Mouse (Mus musculus) gonadal fat pad, adult 2 months (tissue): Measurements from ENCODE around the gene Trp53inp2. TPM values are rescaled to one million over a fixed set of nuclear protein-coding genes. Genes with fewer than 3 reads are reported as not detected.

Source experiments
- DNase-seq: peaks from one replicate; pipeline ENCODE4 v3.0.0-alpha.2; 2012; ENCODE audit warnings: low read depth
- polyA plus RNA-seq: library from polyadenylated mRNA; depleted of rRNA; stranded (reverse); fragments of >200 nt; gene quantifications from 2 replicates; pipeline ENCODE4 v1.2.3, GENCODE M21; 2012; rRNA removed

Gene Trp53inp2
- polyA plus RNA-seq, 1 experiment = 199 TPM

DNA sequence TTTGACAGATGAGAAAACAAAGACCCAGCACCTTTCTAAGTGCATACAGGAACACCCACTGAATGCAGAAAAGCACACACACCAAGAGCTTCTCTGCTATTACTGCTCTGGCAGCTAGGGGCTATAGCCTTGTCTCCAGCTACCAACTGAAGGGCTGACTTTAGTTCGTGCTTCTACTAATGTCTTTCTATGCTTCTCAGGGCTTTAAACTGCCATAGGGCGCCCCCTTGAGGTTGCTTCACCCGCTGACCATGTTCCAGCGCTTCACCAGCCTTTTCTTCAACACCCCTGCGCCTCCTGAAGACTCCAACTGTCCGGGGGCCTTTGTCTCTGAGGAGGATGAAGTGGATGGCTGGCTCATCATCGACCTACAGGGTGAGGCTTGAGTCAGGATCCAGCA lies 4.2 kb downstream of the Trp53inp2 start:
- no peak for DNase-seq

DNA sequence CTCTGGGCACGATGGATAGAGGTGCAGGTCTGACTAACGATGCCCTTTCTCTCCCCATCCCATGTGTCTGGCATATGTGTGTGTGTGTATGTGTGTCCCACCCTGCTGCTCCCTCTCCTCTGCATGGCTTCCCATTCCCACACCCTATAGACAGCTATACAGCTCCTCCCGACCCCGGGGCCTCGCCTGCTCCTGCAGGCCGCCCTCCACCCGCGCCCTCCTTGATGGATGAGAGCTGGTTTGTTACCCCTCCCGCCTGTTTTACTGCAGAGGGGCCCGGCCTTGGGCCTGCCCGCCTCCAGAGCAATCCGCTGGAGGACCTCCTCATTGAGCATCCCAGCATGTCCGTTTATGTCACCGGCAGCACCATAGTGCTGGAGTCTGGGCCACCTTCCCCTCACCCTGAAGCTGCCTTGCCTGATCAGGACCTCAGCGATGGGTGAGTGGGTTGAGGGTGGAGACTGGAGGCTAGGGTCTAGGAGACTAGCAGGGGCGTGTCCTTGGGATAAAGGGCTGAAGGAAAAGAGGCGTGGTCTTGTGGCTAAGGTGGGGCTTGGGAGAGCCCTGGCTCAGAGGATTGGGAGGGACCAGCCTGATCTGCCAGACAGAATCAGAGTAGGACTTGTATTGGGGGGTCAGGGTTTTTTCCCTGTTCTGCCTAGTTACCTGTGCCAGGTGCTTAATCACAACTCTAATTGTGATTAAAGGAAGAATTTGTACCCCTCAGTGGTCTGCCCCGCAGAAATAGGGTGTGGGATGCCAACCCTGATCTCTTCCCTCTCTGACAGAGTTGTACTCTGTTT lies 5.1 kb downstream of the Trp53inp2 start:
- no peak for DNase-seq

DNA sequence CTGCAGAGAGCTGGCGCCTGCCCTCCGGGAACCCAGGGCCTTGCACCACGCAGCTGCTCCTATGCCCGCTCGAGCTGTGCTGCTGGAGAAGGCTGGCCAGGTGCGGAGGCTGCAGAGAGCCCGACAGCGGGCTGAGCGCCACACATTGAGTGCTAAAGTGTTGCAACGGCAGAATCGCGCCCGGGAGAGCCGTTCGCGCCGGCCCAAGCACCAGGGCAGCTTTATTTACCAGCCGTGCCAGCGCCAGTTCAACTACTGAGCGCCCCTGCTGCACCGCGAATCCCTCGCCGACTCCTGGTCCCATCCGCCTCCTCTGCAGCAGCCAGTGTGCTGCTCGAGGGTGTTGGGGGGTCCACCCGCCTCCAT lies 5.7 kb downstream of the Trp53inp2 start:
- no peak for DNase-seq

DNA sequence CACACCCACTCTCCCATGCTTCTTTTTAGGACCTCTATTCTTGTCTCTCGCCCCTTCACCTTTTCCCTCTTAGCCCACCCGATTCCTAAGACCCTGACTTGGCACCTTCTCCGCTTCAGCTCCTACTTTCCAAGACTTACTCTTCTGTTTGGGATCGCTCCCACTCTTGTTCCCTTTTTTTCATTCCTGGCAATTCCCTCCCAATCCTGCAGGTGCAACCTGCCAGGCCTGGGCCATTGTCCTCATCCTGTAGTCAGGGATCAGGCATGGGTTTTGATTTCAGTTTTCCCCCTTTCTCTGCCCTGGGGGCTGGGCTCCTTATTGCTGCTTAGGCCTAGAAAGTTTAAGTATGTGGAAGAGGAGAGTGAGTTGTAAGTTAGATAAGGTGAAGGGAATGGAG lies 6.2 kb downstream of the Trp53inp2 start:
- DNase-seq = no peak

DNA sequence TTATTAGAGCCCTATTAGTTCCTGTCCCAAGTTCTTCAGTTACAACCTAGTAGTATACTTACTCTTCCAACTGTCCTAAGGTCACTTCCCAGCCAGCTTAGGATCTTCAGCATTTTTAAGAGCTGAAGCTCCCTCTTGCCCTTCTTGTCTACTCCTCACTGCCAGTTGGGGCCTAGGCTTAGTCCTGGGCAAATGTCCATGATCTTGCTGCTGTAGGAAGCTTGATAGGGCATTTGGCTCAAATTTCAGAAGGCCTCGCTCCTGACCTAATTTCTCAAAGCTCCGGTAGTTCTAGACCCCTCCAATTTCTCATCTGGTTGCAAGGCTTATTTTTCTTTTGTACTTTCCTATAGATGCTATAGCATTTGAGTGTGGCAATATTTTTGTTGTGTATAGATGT lies 7.7 kb downstream of the Trp53inp2 start:
- DNase-seq = no peak

DNA sequence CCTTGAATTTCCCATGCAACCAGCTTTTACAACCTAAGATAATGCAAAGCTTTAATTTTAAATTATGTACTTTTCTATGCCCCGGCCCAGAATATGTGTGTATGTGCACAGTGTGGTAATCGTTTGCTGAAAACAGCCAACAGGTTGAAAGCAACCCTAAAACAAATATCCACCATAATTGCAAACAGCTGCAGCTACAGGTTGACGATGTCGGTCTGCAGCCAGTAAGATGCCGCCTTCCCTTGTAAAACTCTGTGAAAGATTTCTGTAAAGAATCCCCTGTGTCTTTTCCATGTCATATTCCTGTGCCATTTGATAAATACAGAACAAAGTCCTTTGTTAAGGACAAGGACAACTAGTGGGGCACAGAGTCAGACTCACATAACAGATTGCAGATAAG lies 13.7 kb downstream of the Trp53inp2 start:
- no peak for DNase-seq

DNA sequence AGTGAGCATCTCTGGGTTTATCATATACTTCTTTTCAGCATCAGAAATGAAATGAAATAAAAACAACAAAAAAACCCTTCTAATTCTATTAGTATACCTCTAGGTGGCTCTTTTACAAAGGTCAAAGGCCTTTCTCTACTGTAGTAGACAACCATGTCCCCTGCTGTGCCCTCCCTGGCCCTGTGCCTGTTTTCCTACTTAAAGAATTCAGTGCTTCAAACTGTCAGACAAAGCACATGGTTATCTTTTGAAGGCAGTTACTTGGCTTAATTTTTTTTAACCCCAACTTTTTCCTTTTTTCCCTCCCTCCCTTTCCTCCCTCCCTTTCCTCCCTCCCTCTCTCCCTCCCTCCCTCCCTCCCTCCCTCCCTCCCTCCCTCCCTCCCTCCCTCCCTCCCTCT lies 19.4 kb downstream of the Trp53inp2 start:
- DNase-seq = no peak

DNA sequence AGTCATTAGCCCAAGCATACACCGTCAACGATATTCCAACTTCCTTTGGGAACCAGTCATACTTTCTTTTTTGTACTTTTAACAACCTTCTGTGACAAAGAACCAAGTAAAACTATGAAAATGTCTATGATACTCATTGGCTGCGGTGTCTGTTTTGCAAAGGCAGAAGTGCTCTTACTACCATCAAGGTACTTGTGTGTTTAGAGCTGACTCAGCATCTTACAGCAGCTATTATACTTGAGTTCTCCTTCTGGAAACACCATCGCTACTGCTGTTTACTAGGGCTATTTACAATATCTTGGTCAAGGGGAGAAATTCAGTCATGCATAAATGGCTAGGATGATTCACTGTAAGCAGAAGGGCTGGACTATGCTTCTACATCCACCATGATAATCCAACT lies 21.1 kb downstream of the Trp53inp2 start:
- no peak for DNase-seq

DNA sequence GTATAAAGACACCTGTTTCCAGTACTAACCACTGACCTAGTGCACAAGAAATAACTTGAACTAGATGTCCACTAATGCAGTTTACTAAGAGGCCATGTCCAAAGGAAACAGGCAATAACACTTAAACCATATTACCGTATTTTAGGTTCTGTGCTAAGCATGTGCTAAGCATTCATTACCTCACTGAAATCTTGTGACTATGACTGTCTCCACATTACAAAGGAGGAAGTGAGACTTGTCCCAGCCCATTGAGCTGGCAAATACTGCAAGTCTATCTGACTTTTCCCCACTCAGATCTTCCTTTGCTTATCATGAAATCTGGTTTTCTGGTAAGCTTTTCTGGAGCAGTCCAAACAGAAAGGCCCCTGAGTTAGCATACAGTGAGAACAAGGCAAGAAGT lies 23.8 kb downstream of the Trp53inp2 start:
- no peak for DNase-seq

DNA sequence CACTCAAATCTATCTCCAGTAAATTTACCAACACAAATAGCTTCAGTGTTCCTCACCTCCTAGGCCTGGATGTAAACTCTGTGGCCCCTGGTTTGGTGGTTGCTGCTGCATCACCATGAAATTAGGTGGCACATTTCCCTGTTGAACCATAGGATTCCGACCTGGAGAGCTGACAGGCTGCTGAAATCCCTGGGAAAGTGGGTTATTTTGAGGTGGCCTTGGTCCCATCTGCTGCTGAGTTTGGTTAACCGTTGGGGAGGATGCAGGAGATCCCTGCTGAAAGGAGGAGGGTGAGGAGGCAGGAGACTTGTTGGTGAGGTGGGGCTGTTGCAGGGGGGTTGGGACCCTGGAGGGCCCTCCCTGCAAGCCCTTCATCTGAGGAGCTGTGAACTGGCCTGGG lies 40.1 kb downstream of the Trp53inp2 start:
- DNase-seq = no peak

DNA sequence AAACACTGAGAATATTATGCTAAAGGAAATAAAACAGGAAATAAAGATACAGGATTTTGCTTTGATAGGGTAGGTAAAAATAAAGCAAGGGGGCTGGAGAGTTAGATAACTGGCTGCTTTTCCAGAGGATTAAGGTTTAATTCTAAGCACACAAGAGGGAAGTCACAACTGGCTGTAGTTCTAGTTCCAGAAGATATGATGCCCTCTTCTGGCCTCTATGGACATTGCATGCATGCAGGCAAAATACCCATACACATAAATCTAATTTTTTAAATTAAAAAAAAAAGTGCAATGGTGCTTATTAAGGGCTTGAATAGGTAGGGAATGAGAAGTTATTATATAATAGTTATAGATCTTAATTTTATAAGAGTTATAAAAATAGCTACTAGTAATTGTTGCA lies 55.6 kb downstream of the Trp53inp2 start:
- DNase-seq = no peak

Other genes with a start within 250 kb of the Trp53inp2 start
- gene Itch, start 247.6 kb upstream of the Trp53inp2 start, polyA plus RNA-seq = 12.5 and 17.3 TPM in 2 replicates
- 337 and 426 TPM in 2 replicates for gene Dynlrb1, start 144.5 kb upstream of the Trp53inp2 start, polyA plus RNA-seq
- 393 and 400 TPM in 2 replicates for gene Map1lc3a, start 104.8 kb upstream of the Trp53inp2 start, polyA plus RNA-seq
- gene Pigu, start 23.6 kb upstream of the Trp53inp2 start, polyA plus RNA-seq = 34.3 and 43.4 TPM in 2 replicates
- gene Ncoa6, start 92.8 kb downstream of the Trp53inp2 start, polyA plus RNA-seq = 33.7 and 66.1 TPM in 2 replicates
- gene Acss2, start 136.9 kb downstream of the Trp53inp2 start, polyA plus RNA-seq = 54.6 and 93.7 TPM in 2 replicates
- gene Ggt7, start 137.2 kb downstream of the Trp53inp2 start, polyA plus RNA-seq = 72.3 and 95.3 TPM in 2 replicates
- gene Gss, start 211.8 kb downstream of the Trp53inp2 start, polyA plus RNA-seq = 25.2 and 32.6 TPM in 2 replicates
- 0.15 TPM in 1 of 2 replicates, not detected in the other for gene Myh7b, start 230.2 kb downstream of the Trp53inp2 start, polyA plus RNA-seq